Mouse (Mus musculus) megakaryocyte, embryonic 14.5 days (primary cell): ENCODE measurements around the gene Sac3d1.

ENCODE experiments used
- FLI1 ChIP-seq: IDR thresholded peaks from 2 replicates; pipeline ENCODE4 v1.6.1; 2012; ENCODE audit warnings: low read length, inconsistent platforms, mixed read lengths
- GATA1 ChIP-seq: IDR thresholded peaks from 3 replicates; pipeline ENCODE4 v1.6.1; 2012; ENCODE audit warnings: mixed read lengths, low read length, inconsistent platforms, borderline replicate concordance

- TF ChIP-seq GATA1 (no peak), FLI1 (no peak)
Observed at GRCm38 (mm10) chr19:6067011-6067723, 51.3 kb downstream of the Sac3d1 start.
